Mouse (Mus musculus): ENCODE data around the gene Cbs. TPM values are rescaled to one million over a fixed set of nuclear protein-coding genes. Genes with fewer than 3 reads are reported as not detected.
"Not testable (repeated sequence)": the region's sequence is repeated elsewhere in the genome, so short reads cannot be mapped to it uniquely, and the experiment has no call there.

Cbs gene
- polyA plus RNA-seq, 1 experiment = not detected

GRCm38 (mm10) chr17:31631081-31631800 is 5.8 kb downstream of the Cbs start:
- Histone ChIP-seq H3K4me3 (replicated peaks) (no peak overlapping the region), H3K9me3 (peaks cover 24% of the 10 kb centered on the region), H3K27me3 (replicated peaks) (peaks cover 49% of the 10 kb centered on the region), H3K4me1 (peaks cover 5% of the 10 kb centered on the region; the same call in 1 of the 2 replicates), H3K36me3 (replicated peaks; ENCODE audit: low read length) (no peaks in the 10 kb centered on the region)
- TF ChIP-seq FLI1 (IDR thresholded peaks at IDR 0.05; ENCODE audit: low read length) = no peak
- TF ChIP-seq GATA1 (IDR thresholded peaks at IDR 0.05; ENCODE audit: borderline replicate concordance, low read length) = no peak

GRCm38 (mm10) chr17:31627961-31628360 is 9.1 kb downstream of the Cbs start:
- TF ChIP-seq FLI1 (IDR thresholded peaks at IDR 0.05; ENCODE audit: low read length) = no peak
- no peak for TF ChIP-seq GATA1 (IDR thresholded peaks at IDR 0.05; ENCODE audit: borderline replicate concordance, low read length)
- H3K36me3 ChIP-seq (replicated peaks; ENCODE audit: low read length) = no peaks in the 10 kb centered on the region
- H3K9me3 ChIP-seq = peaks cover 24% of the 10 kb centered on the region
- H3K27me3 ChIP-seq (replicated peaks) = peaks cover 52% of the 10 kb centered on the region
- no peak overlapping the region for H3K4me3 ChIP-seq (replicated peaks)
- H3K4me1 ChIP-seq = no peaks in the 10 kb centered on the region

GRCm38 (mm10) chr17:31623101-31623500 is 13.9 kb downstream of the Cbs start:
- Histone ChIP-seq H3K36me3 (replicated peaks; ENCODE audit: low read length) (no peaks in the 10 kb centered on the region), H3K9me3 (peaks cover 19% of the 10 kb centered on the region), H3K4me3 (replicated peaks) (no peak overlapping the region), H3K27me3 (replicated peaks) (peaks cover 58% of the 10 kb centered on the region), H3K4me1 (no peaks in the 10 kb centered on the region)
- TF ChIP-seq FLI1 (IDR thresholded peaks at IDR 0.05; ENCODE audit: low read length) = no peak
- no peak for TF ChIP-seq GATA1 (IDR thresholded peaks at IDR 0.05; ENCODE audit: borderline replicate concordance, low read length)

- Histone ChIP-seq H3K4me3 (replicated peaks) (no peak overlapping the region), H3K9me3 (0 out of 2 replicates have a peak, but pooled peaks cover 4% of the 10 kb centered on the region), H3K27me3 (replicated peaks) (peaks cover 45% of the 10 kb centered on the region), H3K4me1 (peaks cover 19% of the 10 kb centered on the region), H3K36me3 (replicated peaks; ENCODE audit: low read length) (peaks cover 4% of the 10 kb centered on the region)
- TF ChIP-seq FLI1 (IDR thresholded peaks at IDR 0.05; ENCODE audit: low read length) (no peak), GATA1 (IDR thresholded peaks at IDR 0.05; ENCODE audit: borderline replicate concordance, low read length) (no peak)
These were observed 23.8 kb downstream of the Cbs start for GRCm38 (mm10) chr17:31613086-31613755.

GRCm38 (mm10) chr17:31609895-31610294 is 27.1 kb downstream of the Cbs start:
- H3K9me3 ChIP-seq = no peaks in the 10 kb centered on the region
- H3K4me3 ChIP-seq (replicated peaks) = no peak overlapping the region
- TF ChIP-seq GATA1 (IDR thresholded peaks at IDR 0.05; ENCODE audit: borderline replicate concordance, low read length) (no peak), FLI1 (IDR thresholded peaks at IDR 0.05; ENCODE audit: low read length) (no peak)
- peaks cover 30% of the 10 kb centered on the region for H3K36me3 ChIP-seq (replicated peaks; ENCODE audit: low read length)
- peaks cover 13% of the 10 kb centered on the region for H3K27me3 ChIP-seq (replicated peaks)
- H3K4me1 ChIP-seq = peaks cover 19% of the 10 kb centered on the region

- not testable (repeated sequence) for H3K4me3 ChIP-seq (replicated peaks); H3K9me3 ChIP-seq
- Histone ChIP-seq H3K4me1 (peaks cover 19% of the 10 kb centered on the region), H3K36me3 (replicated peaks; ENCODE audit: low read length) (peaks cover 37% of the 10 kb centered on the region), H3K27me3 (replicated peaks) (peaks cover 13% of the 10 kb centered on the region)
These were observed 27.9 kb downstream of the Cbs start for GRCm38 (mm10) chr17:31609173-31609572.

GRCm38 (mm10) chr17:31607256-31607951 is 29.6 kb downstream of the Cbs start:
- H3K4me3 ChIP-seq (replicated peaks) = no peak overlapping the region
- peaks cover 5% of the 10 kb centered on the region for H3K27me3 ChIP-seq (replicated peaks)
- H3K36me3 ChIP-seq (replicated peaks; ENCODE audit: low read length) = peaks cover 55% of the 10 kb centered on the region
- peaks cover 5% of the 10 kb centered on the region; the same call in 1 of the 2 replicates for H3K4me1 ChIP-seq
- TF ChIP-seq GATA1 (IDR thresholded peaks at IDR 0.05; ENCODE audit: borderline replicate concordance, low read length) (no peak), FLI1 (IDR thresholded peaks at IDR 0.05; ENCODE audit: low read length) (no peak)
- no peaks in the 10 kb centered on the region for H3K9me3 ChIP-seq

GRCm38 (mm10) chr17:31606424-31606823 is 30.6 kb downstream of the Cbs start:
- Histone ChIP-seq H3K36me3 (replicated peaks; ENCODE audit: low read length) (peaks cover 62% of the 10 kb centered on the region), H3K4me1 (no peaks in the 10 kb centered on the region)
- TF ChIP-seq FLI1 (IDR thresholded peaks at IDR 0.05; ENCODE audit: low read length) (no peak), GATA1 (IDR thresholded peaks at IDR 0.05; ENCODE audit: borderline replicate concordance, low read length) (no peak)

GRCm38 (mm10) chr17:31598593-31598992 is 38.4 kb downstream of the Cbs start:
- no peak for TF ChIP-seq FLI1 (IDR thresholded peaks at IDR 0.05; ENCODE audit: low read length)
- TF ChIP-seq GATA1 (IDR thresholded peaks at IDR 0.05; ENCODE audit: borderline replicate concordance, low read length) = no peak
- no peaks in the 10 kb centered on the region; the same call in 1 of the 2 replicates for H3K4me1 ChIP-seq
- H3K36me3 ChIP-seq (replicated peaks; ENCODE audit: low read length) = peaks cover 89% of the 10 kb centered on the region
- no peaks in the 10 kb centered on the region for H3K9me3 ChIP-seq
- no peak overlapping the region for H3K4me3 ChIP-seq (replicated peaks)
- H3K27me3 ChIP-seq (replicated peaks) = no peaks in the 10 kb centered on the region

More at GRCm38 (mm10) chr17:31606424-31606823, 30.6 kb downstream of the Cbs start:
- Histone ChIP-seq H3K4me3 (replicated peaks) (no peak overlapping the region), H3K9me3 (no peaks in the 10 kb centered on the region), H3K27me3 (replicated peaks) (peaks cover 2% of the 10 kb centered on the region)

GRCm38 (mm10) chr17:31597957-31598356 is 39.1 kb downstream of the Cbs start:
- TF ChIP-seq GATA1 (IDR thresholded peaks at IDR 0.05; ENCODE audit: borderline replicate concordance, low read length) (no peak), FLI1 (IDR thresholded peaks at IDR 0.05; ENCODE audit: low read length) (no peak)
- Histone ChIP-seq H3K4me3 (replicated peaks) (no peak overlapping the region), H3K4me1 (no peaks in the 10 kb centered on the region; the same call in 1 of the 2 replicates), H3K36me3 (replicated peaks; ENCODE audit: low read length) (peaks cover 89% of the 10 kb centered on the region), H3K9me3 (no peaks in the 10 kb centered on the region), H3K27me3 (replicated peaks) (no peaks in the 10 kb centered on the region)
